Mouse (Mus musculus) heart, embryonic 16.5 days (tissue): Measurements from ENCODE around the gene Hecw2. TPM values are rescaled to one million over a fixed set of nuclear protein-coding genes. Genes with fewer than 3 reads are reported as not detected.

Experiments
- ATAC-seq: fragments of 200-750 bp; cut with Nextera tagmentation; replicated peaks from 2 replicates; pipeline ENCODE4 v1.8.0; 2017; ENCODE audit warnings: moderate number of reproducible peaks; ENCODE audit not compliant: insufficient read depth, low FRiP score; ENCODE audit errors: extremely low read depth
- H3K27ac ChIP-seq: fragments of 300-500 bp; sonication (generic); 2 replicates; pipeline ENCODE4 v1.5.1; 2014; ENCODE audit warnings: mild to moderate bottlenecking, low read length, control low read depth, moderate library complexity
- H3K27me3 ChIP-seq: fragments of 300-500 bp; sonication (generic); 2 replicates; pipeline ENCODE4 v1.6.1; 2014; ENCODE audit warnings: low read length, mixed read lengths; ENCODE audit not compliant: control insufficient read depth, insufficient read depth
- H3K36me3 ChIP-seq: fragments of 300-500 bp; sonication (generic); 2 replicates; pipeline ENCODE4 v1.6.1; 2014; ENCODE audit not compliant: control insufficient read depth, insufficient read depth
- H3K4me1 ChIP-seq: fragments of 300-500 bp; sonication (generic); 2 replicates; pipeline ENCODE4 v1.6.1; 2014; ENCODE audit warnings: low read length, mixed read lengths; ENCODE audit not compliant: control insufficient read depth, insufficient read depth
- H3K4me2 ChIP-seq: fragments of 300-500 bp; sonication (generic); 2 replicates; pipeline ENCODE4 v1.6.1; 2014; ENCODE audit warnings: low read depth, mild to moderate bottlenecking, control low read depth, low read length
- H3K4me3 ChIP-seq: fragments of 300-500 bp; sonication (generic); 2 replicates; pipeline ENCODE4 v1.5.1; 2014; ENCODE audit warnings: mild to moderate bottlenecking, control low read depth, low read length
- H3K9ac ChIP-seq: fragments of 300-500 bp; sonication (generic); 2 replicates; pipeline ENCODE4 v1.6.1; 2014; ENCODE audit warnings: low read length, control low read depth
- H3K9me3 ChIP-seq: fragments of 300-500 bp; sonication (generic); replicated peaks from 2 replicates; pipeline ENCODE4 v1.6.1; 2016; ENCODE audit warnings: low read length; ENCODE audit not compliant: control insufficient read depth
- WGBS: fragments of 180-500 bp; shearing (Covaris S2); extraction: QIAGEN DNeasy Blood & Tissue Kit; methylation state at CpG from one replicate; pipeline ENCODE4 v1.1.7; 2014; 5-methylcytosine and 5-hydroxymethylcytosine counted together
- polyA plus RNA-seq: library from polyadenylated mRNA; unstranded; fragments of >200 nt; fragmentation: Nextera tagmentation; extraction: Ambion mirVana; gene quantifications from 2 replicates; pipeline ENCODE4 v1.2.1, GENCODE M21; 2015

Gene Hecw2
- polyA plus RNA-seq, 1 experiment from 2014 or later, result 4.4 TPM

DNA sequence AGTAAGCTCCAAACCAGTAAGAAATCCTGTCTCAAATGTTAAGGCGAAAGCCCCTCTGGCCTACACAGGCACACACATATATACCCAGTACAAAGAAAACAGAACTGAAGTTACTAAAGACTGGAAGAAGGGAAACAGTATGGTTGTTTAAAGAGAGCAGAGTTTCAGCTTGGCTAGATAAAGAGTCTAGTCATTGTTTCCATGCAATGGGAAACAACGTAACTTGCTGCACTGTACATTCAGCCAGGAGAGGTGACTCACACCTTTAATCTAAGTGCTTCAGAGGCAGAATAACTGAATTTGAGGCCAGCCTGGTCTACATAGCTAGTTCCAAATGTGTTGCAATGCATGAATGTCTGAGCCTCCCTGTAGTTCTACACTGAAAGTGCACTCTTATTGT, 18.4 kb downstream of the Hecw2 start:
- H3K36me3 ChIP-seq, result no peaks in the 10 kb centered on the region
- H3K9ac ChIP-seq, result no peak overlapping the region
- H3K9me3 ChIP-seq, result no peaks in the 10 kb centered on the region
- ATAC-seq, result no peak
- H3K27ac ChIP-seq, result no peak overlapping the region
- 72% methylated on average over 2 of the region's 2 CpGs for WGBS
- H3K27me3 ChIP-seq, result no peaks in the 10 kb centered on the region
- H3K4me3 ChIP-seq, result no peak overlapping the region
- peaks cover 5% of the 10 kb centered on the region for H3K4me1 ChIP-seq
- no peak overlapping the region for H3K4me2 ChIP-seq

DNA sequence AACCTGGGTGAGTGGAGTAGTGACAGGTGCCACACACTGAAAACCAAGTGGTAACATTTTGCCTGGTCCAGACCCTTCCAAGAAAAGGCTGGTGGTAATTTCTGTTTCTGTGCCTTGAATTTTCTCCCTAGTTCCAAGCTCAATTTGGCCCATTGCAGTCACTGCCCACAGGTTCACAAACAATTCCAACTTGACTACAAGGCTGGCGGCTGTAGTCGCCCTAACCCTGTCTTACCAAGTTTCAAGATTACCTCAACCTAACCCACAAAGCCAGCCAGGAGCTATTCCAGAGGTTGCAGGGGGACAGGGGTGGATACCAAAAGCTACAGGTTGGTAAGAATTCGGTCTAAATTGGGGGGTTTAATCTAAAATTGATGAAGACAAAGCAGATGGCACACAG, 27.0 kb downstream of the Hecw2 start:
- WGBS, result 83% methylated on average over 3 of the region's 3 CpGs
- Histone ChIP-seq H3K4me2 (no peak overlapping the region), H3K9me3 (no peaks in the 10 kb centered on the region), H3K9ac (no peak overlapping the region), H3K36me3 (no peaks in the 10 kb centered on the region), H3K27ac (no peak overlapping the region), H3K4me1 (no peaks in the 10 kb centered on the region), H3K27me3 (no peaks in the 10 kb centered on the region), H3K4me3 (no peak overlapping the region)
- ATAC-seq, result no peak

DNA sequence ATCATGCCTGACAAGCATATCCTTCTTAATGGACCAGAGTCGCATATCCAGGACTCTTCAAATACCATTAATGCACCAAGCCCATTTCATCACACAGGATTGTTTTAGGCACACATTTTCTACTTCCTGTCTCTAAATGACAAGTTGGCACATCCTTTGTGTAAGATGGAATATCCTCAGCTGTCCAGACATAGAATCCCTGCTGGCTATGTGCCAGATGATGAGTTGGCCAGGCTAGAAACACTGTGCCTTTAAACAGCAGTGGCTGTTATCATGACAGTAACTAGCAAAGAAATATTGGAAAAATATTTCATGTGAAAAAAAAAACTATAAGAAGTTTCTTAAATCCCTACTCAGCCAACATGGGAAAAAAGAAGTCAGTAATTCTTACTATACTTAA, 35.4 kb downstream of the Hecw2 start:
- Histone ChIP-seq H3K27ac (no peak overlapping the region), H3K4me1 (no peaks in the 10 kb centered on the region), H3K4me2 (no peak overlapping the region), H3K4me3 (no peak overlapping the region), H3K27me3 (no peaks in the 10 kb centered on the region), H3K9ac (no peak overlapping the region), H3K36me3 (no peaks in the 10 kb centered on the region), H3K9me3 (no peaks in the 10 kb centered on the region)
- 33% methylated on average over 1 of the region's 1 CpGs for WGBS
- ATAC-seq, result no peak

DNA sequence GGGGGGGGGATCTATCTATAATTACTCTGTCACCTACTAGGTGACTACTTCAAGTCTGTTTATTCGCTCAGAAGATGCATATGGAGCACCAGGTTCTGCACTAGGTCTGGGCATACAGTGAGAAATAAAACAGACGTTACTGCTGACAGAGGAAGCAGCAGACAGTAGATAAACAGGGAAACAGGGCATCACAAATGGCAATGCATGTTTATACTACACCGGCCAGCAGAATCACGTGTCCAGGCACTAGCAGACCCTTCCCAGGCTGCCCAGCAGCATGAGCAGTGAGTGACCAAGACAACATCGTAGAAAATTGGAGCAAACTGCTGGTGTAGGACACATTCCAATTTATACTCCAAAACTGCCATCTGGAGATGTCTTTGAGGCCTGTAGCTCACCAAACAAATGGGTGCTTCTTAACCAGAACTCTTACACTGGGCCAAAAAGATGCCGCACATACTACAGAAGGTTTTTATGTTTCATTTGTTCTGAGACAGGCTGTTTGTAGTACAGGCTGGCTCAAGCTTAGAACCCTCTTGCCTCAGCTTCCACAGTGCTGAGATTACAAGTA, 41.7 kb downstream of the Hecw2 start:
- no peak for ATAC-seq
- Histone ChIP-seq H3K4me1 (no peaks in the 10 kb centered on the region), H3K27me3 (no peaks in the 10 kb centered on the region), H3K9me3 (no peaks in the 10 kb centered on the region; the same call in 1 of the 2 replicates), H3K4me3 (no peak overlapping the region), H3K4me2 (no peak overlapping the region), H3K36me3 (no peaks in the 10 kb centered on the region), H3K27ac (no peak overlapping the region), H3K9ac (no peak overlapping the region)
- WGBS, result 56% methylated on average over 6 of the region's 6 CpGs

DNA sequence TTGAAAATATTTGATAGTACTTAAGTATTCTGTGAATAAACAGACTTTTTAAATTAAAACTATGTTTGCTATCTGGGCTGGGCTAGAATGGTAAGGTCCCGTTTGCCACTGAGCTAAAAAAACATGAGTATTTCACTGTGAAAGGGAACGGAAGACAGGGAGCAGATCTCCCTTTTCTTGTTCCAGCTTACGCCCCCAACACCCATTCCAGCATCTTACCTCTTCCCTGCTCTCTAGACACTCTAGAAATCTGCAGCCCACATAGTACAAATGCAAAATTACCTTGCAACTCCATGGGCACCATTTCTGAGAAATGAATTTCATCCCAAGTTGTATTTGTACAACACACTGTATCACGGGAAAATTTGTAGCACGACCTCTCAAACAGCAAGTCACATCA, 49.9 kb downstream of the Hecw2 start:
- Histone ChIP-seq H3K4me1 (no peaks in the 10 kb centered on the region), H3K27me3 (no peaks in the 10 kb centered on the region), H3K27ac (no peak overlapping the region), H3K36me3 (no peaks in the 10 kb centered on the region), H3K9me3 (no peaks in the 10 kb centered on the region), H3K4me3 (no peak overlapping the region), H3K4me2 (no peak overlapping the region), H3K9ac (no peak overlapping the region)
- WGBS, result 84% methylated on average over 5 of the region's 5 CpGs
- no peak for ATAC-seq

DNA sequence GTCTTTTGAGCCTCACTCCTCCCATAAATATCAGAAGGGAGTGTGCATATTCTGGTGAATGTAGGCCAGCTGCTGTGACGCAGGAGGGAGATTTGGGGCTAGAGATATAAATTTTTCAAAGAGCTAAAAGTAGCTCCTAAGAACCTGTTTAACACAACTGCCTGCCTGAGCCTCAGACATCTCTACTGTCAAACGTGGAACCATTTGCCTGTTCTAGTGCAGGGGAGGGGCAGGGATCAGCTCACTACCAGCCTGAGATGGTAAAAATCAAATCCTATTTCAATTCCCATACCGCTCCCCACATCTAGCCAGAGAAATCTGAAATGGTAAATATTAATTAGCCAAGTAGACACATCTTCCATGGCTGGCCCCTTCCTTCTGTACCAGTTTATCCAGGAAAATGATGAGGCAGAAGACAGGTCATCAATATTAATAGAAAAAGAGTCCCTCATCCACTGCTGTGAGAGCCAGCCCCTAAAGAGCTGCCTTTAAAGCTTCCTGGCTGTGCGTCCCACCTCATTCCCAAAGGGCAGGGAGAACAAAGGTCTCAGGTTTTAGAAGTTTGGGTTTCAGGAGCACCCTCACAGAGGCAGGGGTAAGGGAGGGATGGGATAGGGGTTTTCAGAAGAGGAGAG, 61.0 kb downstream of the Hecw2 start:
- Histone ChIP-seq H3K9ac (no peak overlapping the region), H3K4me3 (no peak overlapping the region), H3K9me3 (no peaks in the 10 kb centered on the region), H3K36me3 (no peaks in the 10 kb centered on the region), H3K4me2 (no peak overlapping the region), H3K4me1 (peaks cover under 1% of the 10 kb centered on the region; the same call in 1 of the 2 replicates), H3K27me3 (no peaks in the 10 kb centered on the region), H3K27ac (no peak overlapping the region)
- ATAC-seq, result no peak
- 68% methylated on average over 4 of the region's 4 CpGs for WGBS

DNA sequence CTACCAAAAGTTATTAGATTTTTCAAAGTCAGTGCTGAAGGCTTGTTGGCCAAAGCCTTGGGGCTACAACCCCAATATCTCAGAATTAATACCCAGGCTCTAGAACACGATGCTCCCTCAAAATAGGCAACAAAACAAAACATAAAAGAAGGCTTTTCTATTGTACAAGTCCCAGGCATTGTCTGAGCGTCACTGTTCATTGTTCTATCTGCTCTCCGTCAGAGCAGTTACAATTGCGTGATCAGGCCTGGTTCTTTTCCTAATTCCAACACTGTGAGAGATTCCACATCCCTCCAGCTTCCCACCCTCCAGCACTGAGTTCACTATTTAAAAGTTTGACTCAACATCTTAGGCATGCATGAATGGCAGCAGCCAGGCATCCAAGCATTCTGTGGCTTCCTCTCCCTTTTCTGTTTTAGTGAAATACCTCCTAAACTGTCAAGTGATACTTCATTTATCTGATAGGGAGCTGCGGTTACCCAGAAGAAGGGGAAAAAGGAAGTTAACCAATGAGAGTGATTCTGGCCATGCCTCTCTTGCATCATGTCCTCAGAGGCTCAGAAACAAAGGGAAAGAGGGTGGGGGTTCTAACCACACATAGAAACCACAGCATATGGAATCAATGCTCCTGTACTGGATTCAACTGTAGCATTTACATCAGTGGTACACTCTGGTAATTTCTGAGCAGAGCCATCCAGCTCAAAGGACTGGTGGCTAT, 66.1 kb downstream of the Hecw2 start:
- Histone ChIP-seq H3K27ac (no peak overlapping the region), H3K4me3 (no peak overlapping the region), H3K9ac (no peak overlapping the region), H3K27me3 (no peaks in the 10 kb centered on the region), H3K9me3 (no peaks in the 10 kb centered on the region), H3K4me2 (no peak overlapping the region), H3K4me1 (peaks cover 4% of the 10 kb centered on the region), H3K36me3 (no peaks in the 10 kb centered on the region)
- 0 out of 2 replicates have a peak, but pooled peaks have one; percentile 28 for ATAC-seq
- WGBS, result 42% methylated on average over 5 of the region's 5 CpGs

DNA sequence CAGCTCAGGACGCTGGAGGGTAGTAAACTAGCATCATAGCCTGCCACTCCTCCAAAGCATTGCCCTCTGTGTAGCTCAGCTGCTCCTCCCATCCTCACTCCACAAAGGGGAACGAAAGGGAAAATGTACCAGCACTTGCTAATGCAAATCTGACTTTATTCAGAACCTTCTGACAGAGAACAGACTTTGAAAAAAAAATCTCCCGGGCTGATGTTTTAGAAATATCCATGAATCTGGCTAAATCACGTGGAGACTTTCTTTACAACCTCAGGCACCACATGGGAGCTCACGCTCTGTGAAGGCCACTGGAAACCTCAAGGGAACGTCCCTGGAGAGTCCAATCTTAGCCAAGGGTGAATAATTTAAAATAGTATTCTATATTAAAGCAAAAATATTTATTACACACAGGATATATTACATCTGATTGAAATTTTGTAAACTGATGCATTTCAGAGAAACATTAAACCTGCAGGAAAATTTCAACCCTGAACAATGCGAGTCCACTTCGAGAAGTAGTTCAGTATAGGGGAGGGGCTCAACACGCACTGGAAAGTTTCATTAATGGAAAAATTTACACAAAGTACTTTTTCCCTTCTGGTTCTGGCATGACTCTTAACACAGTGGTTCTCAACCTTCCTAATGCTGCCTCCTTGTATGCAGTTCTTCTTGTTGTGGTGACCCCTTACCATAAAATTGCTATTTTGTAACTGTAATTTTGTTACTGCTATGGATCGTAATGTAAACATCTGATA, 67.8 kb downstream of the Hecw2 start:
- H3K4me1 ChIP-seq, result peaks cover 4% of the 10 kb centered on the region
- no peak overlapping the region for H3K27ac ChIP-seq
- no peaks in the 10 kb centered on the region for H3K27me3 ChIP-seq
- no peaks in the 10 kb centered on the region for H3K9me3 ChIP-seq
- H3K9ac ChIP-seq, result no peak overlapping the region
- no peaks in the 10 kb centered on the region for H3K36me3 ChIP-seq
- H3K4me2 ChIP-seq, result no peak overlapping the region
- no peak overlapping the region for H3K4me3 ChIP-seq
- 75% methylated on average over 10 of the region's 10 CpGs for WGBS
- no peak for ATAC-seq

DNA sequence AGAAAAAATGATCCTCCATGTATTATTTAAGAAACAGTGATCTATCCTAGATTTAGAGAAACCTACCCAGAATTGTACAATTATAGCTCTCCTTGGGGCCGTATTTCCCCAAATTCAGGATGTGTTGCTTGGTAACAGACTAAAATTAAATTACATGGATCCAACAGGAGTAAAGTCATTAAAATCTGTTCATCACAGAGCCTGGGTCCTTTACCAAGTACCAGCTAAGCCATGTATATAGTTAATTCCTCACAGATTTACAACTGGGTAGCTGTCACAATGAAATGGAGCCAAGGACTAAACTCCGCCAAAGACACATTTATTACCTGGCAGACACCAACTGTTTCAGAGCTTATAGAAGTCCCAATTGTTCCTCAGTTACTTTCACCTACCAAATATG, 72.4 kb downstream of the Hecw2 start:
- WGBS, result 81% methylated on average over 2 of the region's 2 CpGs

More for the DNA sequence above, 72.4 kb downstream of the Hecw2 start:
- Histone ChIP-seq H3K4me1 (peaks cover 12% of the 10 kb centered on the region), H3K4me3 (no peak overlapping the region), H3K9me3 (no peaks in the 10 kb centered on the region), H3K9ac (no peak overlapping the region), H3K36me3 (no peaks in the 10 kb centered on the region), H3K4me2 (no peak overlapping the region), H3K27ac (no peak overlapping the region), H3K27me3 (no peaks in the 10 kb centered on the region)
- no peak for ATAC-seq
